Mouse (Mus musculus) midbrain, postnatal 0 days (tissue): ENCODE measurements at regions not wholly inside any gene's neighbourhood (a gene's known extent, or its start where the extent isn't known, plus 50 kb on each side); places are given as distances from the start of the nearest gene placed in this dataset.

Experiments
- ATAC-seq: fragments of 200-750 bp; cut with Nextera tagmentation; 2 replicates; pipeline ENCODE4 v1.8.0; 2017; ENCODE audit warnings: moderate number of reproducible peaks, mild to moderate bottlenecking, moderate TSS enrichment, moderate library complexity; ENCODE audit not compliant: low FRiP score
- DNase-seq: peaks from one replicate; pipeline ENCODE4 v3.0.0-alpha.2; 2015; ENCODE audit warnings: low spot score
- H3K27ac ChIP-seq: fragments of 300-500 bp; sonication (generic); 2 replicates; pipeline ENCODE4 v1.5.1; 2014; ENCODE audit warnings: low read depth, mild to moderate bottlenecking, low read length, mixed read lengths
- H3K27me3 ChIP-seq: fragments of 300-500 bp; sonication (generic); 2 replicates; pipeline ENCODE4 v1.6.1; 2014; ENCODE audit warnings: low read length, control low read depth, mixed read lengths; ENCODE audit not compliant: insufficient read depth
- H3K36me3 ChIP-seq: fragments of 300-500 bp; sonication (generic); 2 replicates; pipeline ENCODE4 v1.6.1; 2014; ENCODE audit warnings: low read length, control low read depth, mixed read lengths; ENCODE audit not compliant: insufficient read depth
- H3K4me1 ChIP-seq: fragments of 300-500 bp; sonication (generic); 2 replicates; pipeline ENCODE4 v1.6.1; 2014; ENCODE audit warnings: mild to moderate bottlenecking, control low read depth, antibody characterized with exemption, low read length, mixed read lengths; ENCODE audit not compliant: insufficient read depth
- H3K4me2 ChIP-seq: fragments of 300-500 bp; sonication (generic); 2 replicates; pipeline ENCODE4 v1.6.1; 2014; ENCODE audit warnings: low read depth, mild to moderate bottlenecking, low read length, mixed read lengths; ENCODE audit not compliant: poor library complexity, severe bottlenecking
- H3K4me3 ChIP-seq: fragments of 300-500 bp; sonication (generic); 2 replicates; pipeline ENCODE4 v1.5.1; 2014; ENCODE audit warnings: low read depth, mild to moderate bottlenecking, low read length, moderate library complexity
- H3K9ac ChIP-seq: fragments of 300-500 bp; sonication (generic); replicated peaks from 2 replicates; pipeline ENCODE4 v1.6.1; 2014; ENCODE audit warnings: mild to moderate bottlenecking, low read length, moderate library complexity, mixed read lengths; ENCODE audit not compliant: poor library complexity, severe bottlenecking
- H3K9me3 ChIP-seq: fragments of 300-500 bp; sonication (generic); 2 replicates; pipeline ENCODE4 v1.6.1; 2016; ENCODE audit warnings: low read length, control low read depth
- CTCF ChIP-seq: IDR thresholded peaks from 2 replicates; pipeline ENCODE4 v1.5.1; 2016; ENCODE audit warnings: antibody characterized with exemption, mild to moderate bottlenecking
- WGBS: fragments of 180-500 bp; shearing (Covaris S2); extraction: QIAGEN DNeasy Blood & Tissue Kit; methylation state at CpG from one replicate; pipeline ENCODE4 v1.1.7; 2014; 5-methylcytosine and 5-hydroxymethylcytosine counted together

- H3K9me3 ChIP-seq = no peaks in the 10 kb centered on the region
- TF ChIP-seq CTCF = no peak
- H3K27me3 ChIP-seq = no peaks in the 10 kb centered on the region
- no peak overlapping the region for H3K4me3 ChIP-seq
- no peaks in the 10 kb centered on the region for H3K36me3 ChIP-seq
- no peaks in the 10 kb centered on the region for H3K4me1 ChIP-seq
- no peak overlapping the region for H3K27ac ChIP-seq
- no peak for ATAC-seq
- WGBS = 90% methylated on average over 1 of the region's 1 CpGs
- H3K9ac ChIP-seq = no peak overlapping the region
- DNase-seq = no peak
- no peak overlapping the region for H3K4me2 ChIP-seq
Observed at GRCm38 (mm10) chr11:27833736-27834135, 505.9 kb downstream of the Gm6685 start.

DNA sequence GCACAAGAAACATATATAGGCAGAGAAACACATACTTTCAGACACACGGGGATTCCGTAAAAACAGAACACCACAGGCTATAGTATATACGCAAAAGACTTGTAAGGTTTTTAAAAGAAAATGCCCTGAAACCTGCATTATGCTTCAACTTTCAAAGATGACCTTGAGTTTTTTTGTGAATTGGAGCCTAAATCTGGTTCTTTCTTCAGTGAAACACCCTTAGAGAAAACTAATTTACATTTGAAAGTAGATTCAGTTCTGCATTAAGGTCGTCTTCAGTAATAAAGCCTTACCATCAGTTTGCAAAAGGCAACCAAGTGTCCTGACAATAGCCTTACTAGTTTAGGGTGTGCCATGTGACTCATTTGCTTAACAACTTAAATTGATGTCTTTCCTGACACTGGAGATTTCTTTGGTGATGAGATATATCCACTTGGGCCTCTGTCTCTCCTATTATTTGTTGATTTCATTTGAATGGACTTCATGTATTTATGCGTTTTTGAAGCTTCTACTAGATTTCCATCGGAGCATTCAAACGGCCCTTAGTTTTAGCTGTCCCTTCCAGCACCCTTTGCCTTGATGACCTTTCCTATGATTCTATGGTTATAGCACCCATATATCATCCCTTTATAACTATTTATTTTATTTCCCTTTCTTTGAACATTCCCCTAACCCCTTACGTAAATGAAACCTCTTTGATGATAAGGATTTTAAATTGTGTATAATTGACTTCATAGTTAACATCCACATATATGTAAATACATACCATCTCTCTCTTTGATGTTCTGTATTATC lies 539.6 kb downstream of the Gm6685 start:
- no peaks in the 10 kb centered on the region for H3K36me3 ChIP-seq
- no peak overlapping the region for H3K4me3 ChIP-seq
- 75% methylated on average over 8 of the region's 8 CpGs for WGBS
- no peak for TF ChIP-seq CTCF
- H3K4me1 ChIP-seq = no peaks in the 10 kb centered on the region
- no peak overlapping the region for H3K9ac ChIP-seq
- ATAC-seq (no peak), DNase-seq (no peak)
- no peak overlapping the region for H3K4me2 ChIP-seq
- no peaks in the 10 kb centered on the region for H3K27me3 ChIP-seq
- H3K27ac ChIP-seq = no peak overlapping the region
- H3K9me3 ChIP-seq = no peaks in the 10 kb centered on the region

- no peak overlapping the region for H3K9ac ChIP-seq
- H3K9me3 ChIP-seq = no peaks in the 10 kb centered on the region
- H3K4me1 ChIP-seq = no peaks in the 10 kb centered on the region
- H3K36me3 ChIP-seq = no peaks in the 10 kb centered on the region
- DNase-seq (no peak), ATAC-seq (no peak)
- H3K27ac ChIP-seq = no peak overlapping the region
- WGBS = 84% methylated on average over 9 of the region's 9 CpGs
- H3K27me3 ChIP-seq = no peaks in the 10 kb centered on the region
- TF ChIP-seq CTCF = no peak
- no peak overlapping the region for H3K4me3 ChIP-seq
- no peak overlapping the region for H3K4me2 ChIP-seq
Observed at GRCm38 (mm10) chr11:27753913-27754218, 585.8 kb downstream of the Gm6685 start.

DNA sequence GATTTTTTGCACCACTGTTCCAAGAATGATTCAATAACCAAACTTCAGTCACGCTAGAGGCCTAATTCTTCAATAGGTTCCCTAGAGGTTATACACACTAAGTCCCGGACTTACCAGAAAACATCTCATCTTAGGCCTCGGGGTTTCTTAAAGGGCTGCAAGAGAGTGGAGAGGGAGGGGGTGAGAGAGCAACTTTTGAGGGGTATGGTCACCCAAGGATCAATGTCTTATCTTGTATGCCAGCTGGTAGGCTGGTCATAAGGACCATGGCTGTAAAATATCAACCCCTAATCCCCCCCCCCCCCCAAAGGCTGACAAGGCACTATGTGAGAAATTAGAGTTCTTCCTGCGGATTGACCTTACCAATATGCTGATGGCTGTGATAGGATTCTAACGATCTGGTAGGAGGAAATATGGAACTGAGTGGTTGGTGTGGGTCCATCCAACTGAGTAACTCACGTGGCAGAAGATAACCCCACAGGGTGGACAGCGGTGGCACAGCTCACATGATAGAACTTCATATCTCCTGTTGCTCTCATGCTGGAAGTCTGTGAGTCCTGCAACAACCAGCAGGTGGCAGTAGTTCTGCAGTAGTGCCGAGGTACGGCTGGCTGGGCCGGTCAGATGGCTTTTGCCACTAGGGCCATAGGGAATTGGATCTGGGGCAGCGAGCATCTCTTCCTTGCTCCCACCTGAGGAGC lies 586.3 kb downstream of the Gm6685 start:
- H3K27me3 ChIP-seq = no peaks in the 10 kb centered on the region
- DNase-seq = peak; percentile 45
- peak; percentile 65 for TF ChIP-seq CTCF
- no peak overlapping the region for H3K27ac ChIP-seq
- no peaks in the 10 kb centered on the region for H3K4me1 ChIP-seq
- 44% methylated on average over 11 of the region's 11 CpGs for WGBS
- no peak overlapping the region for H3K4me2 ChIP-seq
- no peak overlapping the region for H3K4me3 ChIP-seq
- no peaks in the 10 kb centered on the region for H3K9me3 ChIP-seq
- no peak overlapping the region for H3K9ac ChIP-seq
- ATAC-seq = no peak
- no peaks in the 10 kb centered on the region for H3K36me3 ChIP-seq

GRCm38 (mm10) chr11:27726109-27726508 lies 613.6 kb downstream of the Gm6685 start:
- no peak overlapping the region for H3K27ac ChIP-seq
- H3K36me3 ChIP-seq = no peaks in the 10 kb centered on the region
- H3K27me3 ChIP-seq = no peaks in the 10 kb centered on the region
- no peak for TF ChIP-seq CTCF
- no peak for ATAC-seq
- no peak overlapping the region for H3K9ac ChIP-seq
- DNase-seq = no peak
- no peaks in the 10 kb centered on the region for H3K9me3 ChIP-seq
- no peak overlapping the region for H3K4me3 ChIP-seq
- H3K4me1 ChIP-seq = no peaks in the 10 kb centered on the region
- no peak overlapping the region for H3K4me2 ChIP-seq
- WGBS = 90% methylated on average over 2 of the region's 2 CpGs

- Histone ChIP-seq H3K9ac (no peak overlapping the region), H3K4me2 (no peak overlapping the region), H3K27me3 (no peaks in the 10 kb centered on the region), H3K27ac (no peak overlapping the region), H3K36me3 (no peaks in the 10 kb centered on the region), H3K4me3 (no peak overlapping the region), H3K4me1 (no peaks in the 10 kb centered on the region), H3K9me3 (no peaks in the 10 kb centered on the region)
- DNase-seq (no peak), ATAC-seq (no peak)
- TF ChIP-seq CTCF = no peak
- WGBS = 65% methylated on average over 7 of the region's 7 CpGs
Observed at GRCm38 (mm10) chr11:27721346-27721745, 618.3 kb downstream of the Gm6685 start.
